ENCODE assay signal across 1 mouse cellular context in the genomic region with DNA sequence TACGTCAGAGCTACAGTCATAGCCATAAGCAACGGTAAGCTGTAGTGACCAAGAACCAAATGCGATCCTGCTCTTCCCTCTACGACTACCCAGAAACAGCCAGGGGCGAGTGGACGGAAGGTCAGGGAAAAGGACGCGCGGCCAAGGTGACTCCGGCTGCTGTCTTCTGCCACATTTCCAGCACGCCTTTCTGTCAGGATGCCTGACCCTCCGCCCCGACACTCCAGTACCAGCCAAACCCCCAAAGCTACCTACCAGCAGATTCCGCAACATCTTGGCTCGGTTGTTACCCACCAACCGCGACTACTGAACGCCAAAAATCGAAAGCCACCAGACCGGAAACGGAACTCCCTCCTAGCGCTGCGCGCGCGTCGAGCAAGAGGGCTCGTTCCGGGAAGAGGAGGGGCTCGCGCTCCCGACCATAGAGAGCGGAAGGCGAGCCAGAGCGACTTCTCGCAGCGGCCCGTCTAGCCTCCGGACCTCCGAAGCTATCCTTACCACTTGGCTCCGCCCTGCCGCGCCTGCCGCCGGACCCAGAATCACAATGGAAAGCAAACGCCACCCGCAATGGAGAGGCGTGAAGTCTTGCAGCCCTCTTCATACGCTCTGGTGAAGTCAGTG.
TF ChIP-seq lines count a peak whose summit lies in the region.

A gene (minus strand): TSS at position 494 of the 621 bp plus-strand sequence.

TF ChIP-seq in myocyte, 11 proteins besides CTCF, POLR2A, EP300 and RAD21 (continued from another document):
- TF ChIP-seq TCF12 (IDR thresholded peaks at IDR 0.05; ENCODE audit: insufficient read depth, poor library complexity, severe bottlenecking), result no peak
